Mouse (Mus musculus) brain, adult 2 months (tissue): ENCODE measurements around the gene St3gal5.

Source experiments
- DNase-seq: peaks from one replicate; pipeline ENCODE4 v3.0.0; 2011; ENCODE audit warnings: low read depth, low spot score

Gene St3gal5

DNA sequence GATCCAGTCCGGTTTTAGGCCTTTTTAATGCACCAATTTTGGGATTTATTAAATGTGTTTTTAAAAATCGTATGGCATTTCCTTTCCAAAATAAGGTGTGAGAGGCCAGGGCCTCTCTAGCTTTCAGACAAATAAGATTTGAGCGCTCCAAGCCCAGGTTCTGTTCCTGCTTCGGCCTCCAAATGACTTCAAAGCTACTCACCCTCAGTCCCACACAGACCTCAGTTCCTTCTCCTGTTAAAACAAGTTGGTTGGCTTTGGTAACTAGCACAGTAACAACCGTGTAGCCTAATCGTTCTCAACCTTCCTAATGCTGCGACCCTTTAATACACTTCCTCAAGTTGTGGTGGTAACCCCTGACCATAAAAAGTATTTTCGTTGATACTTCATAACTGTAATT lies 723 bp upstream of the St3gal5 start:
- no peak for DNase-seq

DNA sequence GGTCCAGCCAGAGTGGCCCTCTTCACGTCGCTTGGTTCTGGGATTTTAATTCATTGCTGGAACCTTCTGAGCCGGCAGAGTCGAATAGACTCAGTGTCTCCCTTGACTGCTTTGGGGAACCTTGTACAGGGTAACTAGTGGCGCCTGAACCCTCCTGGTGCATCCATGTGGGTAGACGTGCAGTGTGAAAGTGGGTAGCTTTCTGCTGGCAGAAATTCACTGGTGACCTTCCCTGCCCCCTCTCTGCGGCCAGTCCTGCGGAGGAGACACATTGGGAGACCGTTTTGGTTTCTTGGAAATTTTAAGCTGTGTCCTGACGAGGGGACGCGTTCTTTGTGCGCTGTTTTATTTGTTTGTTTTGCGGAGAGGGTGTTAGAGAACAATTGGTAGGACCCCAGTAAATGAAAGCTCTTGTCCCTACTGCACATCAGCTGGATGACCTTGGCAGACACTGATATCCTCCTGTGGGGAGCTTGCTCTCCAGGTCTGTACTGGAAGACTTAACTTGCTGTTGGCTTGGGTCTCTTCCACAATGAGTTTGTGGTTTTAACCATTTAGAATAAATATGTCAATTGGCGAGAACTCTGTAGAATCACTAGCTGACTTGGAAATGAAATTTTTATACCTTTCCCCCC lies 746 bp downstream of the St3gal5 start:
- no peak for DNase-seq

GRCm38 (mm10) chr6:72098691-72099090 lies 1.3 kb downstream of the St3gal5 start:
- DNase-seq: peak; percentile 93

- DNase-seq: no peak
These were observed 1.9 kb downstream of the St3gal5 start for GRCm38 (mm10) chr6:72099281-72099680.

DNA sequence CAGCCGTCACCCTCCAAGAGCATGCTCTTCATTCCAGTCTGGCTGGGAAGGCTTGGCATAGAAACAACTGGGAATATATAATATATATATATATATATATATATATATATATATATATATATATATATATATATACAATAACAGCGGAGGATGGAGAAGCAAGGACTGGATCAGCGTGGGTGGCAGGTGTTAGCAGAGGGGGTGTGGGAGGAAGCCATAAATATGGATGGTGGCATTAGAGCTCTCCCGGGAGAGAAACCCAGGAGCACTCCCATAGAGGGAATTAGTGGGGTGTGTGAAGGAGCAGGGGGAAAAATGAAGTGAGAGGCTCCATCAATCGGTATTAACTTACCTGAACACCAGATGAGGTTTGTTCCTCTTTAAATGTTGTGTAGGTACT lies 2.8 kb downstream of the St3gal5 start:
- DNase-seq: peak; percentile 80

- DNase-seq: no peak
These were observed 3.5 kb downstream of the St3gal5 start for GRCm38 (mm10) chr6:72100939-72101338.

- DNase-seq: no peak
These were observed 4.0 kb downstream of the St3gal5 start for GRCm38 (mm10) chr6:72101386-72101785.

DNA sequence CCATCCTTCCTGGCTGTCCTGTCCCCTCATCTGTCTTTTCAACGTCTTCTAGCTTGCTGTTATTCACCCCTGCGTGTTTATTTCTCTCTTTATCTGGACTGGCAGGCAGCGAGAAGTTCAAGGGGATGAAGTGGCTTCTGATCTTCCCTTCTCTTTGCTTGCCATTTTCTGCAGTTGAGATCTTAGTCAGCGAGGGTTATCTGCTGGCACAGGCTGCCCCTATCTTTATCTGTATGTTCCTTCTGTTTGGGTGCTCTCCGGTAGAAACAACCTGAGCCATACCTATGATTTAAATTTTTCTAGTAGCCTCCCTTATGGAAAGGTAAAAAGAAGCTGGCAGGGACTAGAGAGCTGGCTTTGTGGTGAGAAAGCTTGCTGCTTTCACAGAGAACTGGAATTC lies 4.7 kb downstream of the St3gal5 start:
- DNase-seq: no peak

GRCm38 (mm10) chr6:72104534-72104933 lies 7.1 kb downstream of the St3gal5 start:
- no peak for DNase-seq

- peak; percentile 75 for DNase-seq
These were observed 11.8 kb downstream of the St3gal5 start for GRCm38 (mm10) chr6:72108941-72109892.

- DNase-seq: no peak
These were observed 13.2 kb downstream of the St3gal5 start for GRCm38 (mm10) chr6:72110577-72110976.

DNA sequence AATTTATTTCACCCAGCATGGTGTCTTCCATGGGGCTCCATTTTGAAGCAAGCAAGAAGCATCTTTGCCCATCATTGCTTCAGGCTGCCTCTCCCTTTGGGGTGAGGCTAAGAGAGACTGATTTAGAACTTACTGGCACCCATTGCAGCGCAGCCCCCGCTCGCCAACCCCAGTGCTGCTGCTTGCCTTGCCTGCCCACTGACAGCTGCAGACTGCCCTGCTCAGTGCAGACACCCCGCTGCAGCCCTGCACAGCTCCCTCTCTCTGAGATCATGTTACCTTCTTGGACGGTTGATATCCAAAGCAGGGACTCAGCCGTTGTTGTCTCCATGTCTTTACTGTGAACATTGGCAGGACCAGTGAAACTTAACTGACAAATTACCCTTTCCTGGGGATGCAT lies 15.2 kb downstream of the St3gal5 start:
- DNase-seq: peak; percentile 79

GRCm38 (mm10) chr6:72113093-72113702 lies 15.8 kb downstream of the St3gal5 start:
- no peak for DNase-seq

- no peak for DNase-seq
These were observed 17.5 kb downstream of the St3gal5 start for GRCm38 (mm10) chr6:72114902-72115301.

DNA sequence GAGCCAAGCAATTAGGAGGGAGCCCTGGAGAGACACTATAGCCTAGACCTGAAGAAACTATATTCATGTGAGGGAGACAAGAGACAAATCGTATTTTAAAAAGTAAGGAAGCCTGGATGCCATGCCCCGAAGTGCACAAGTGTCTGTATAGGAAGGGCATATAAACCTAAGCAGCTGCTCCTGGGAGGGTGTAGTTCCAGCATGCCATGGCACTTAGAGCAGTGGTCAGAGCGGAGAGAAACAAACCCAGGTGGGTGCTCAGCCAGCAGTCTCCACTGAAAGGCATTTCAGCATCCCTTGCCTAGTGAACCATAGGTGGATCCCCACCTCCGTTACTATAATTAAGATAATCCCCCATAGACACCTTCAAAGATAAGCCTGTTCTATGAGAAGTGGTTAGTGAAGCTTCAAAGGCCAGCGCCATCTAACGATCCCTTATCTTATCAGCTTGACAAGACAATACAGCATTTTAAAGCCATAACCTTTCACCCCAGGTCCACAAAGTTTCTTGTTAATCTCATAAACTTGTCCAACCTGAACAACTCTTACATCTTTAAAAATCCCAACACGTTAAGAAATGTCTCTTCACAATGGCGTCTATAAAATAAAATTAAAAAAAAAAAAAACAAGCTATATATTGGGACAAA lies 20.1 kb downstream of the St3gal5 start:
- no peak for DNase-seq

GRCm38 (mm10) chr6:72119870-72120269 lies 22.5 kb downstream of the St3gal5 start:
- no peak for DNase-seq

GRCm38 (mm10) chr6:72121301-72121700 lies 23.9 kb downstream of the St3gal5 start:
- DNase-seq: peak; percentile 74

DNA sequence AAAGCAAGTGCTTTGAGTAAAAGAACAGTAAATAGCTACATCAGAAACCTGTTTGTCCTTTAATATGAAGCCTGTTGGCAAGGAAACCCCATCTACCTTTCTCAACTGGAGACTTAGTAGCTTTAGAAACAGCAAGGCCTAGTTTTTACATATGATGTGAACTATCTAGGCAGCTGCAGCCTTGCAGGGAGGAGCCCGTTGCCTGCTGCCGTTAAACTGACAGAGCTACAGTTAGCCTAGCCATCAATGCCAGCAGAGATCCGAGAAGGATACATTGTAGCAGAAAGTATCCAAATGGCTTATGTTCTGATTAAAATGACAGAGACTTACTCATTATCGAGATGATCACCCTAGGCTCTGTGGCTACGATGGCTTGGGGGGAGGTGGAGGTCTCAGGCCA lies 25.1 kb downstream of the St3gal5 start:
- no peak for DNase-seq

GRCm38 (mm10) chr6:72124315-72125103 lies 27.1 kb downstream of the St3gal5 start:
- no peak for DNase-seq

DNA sequence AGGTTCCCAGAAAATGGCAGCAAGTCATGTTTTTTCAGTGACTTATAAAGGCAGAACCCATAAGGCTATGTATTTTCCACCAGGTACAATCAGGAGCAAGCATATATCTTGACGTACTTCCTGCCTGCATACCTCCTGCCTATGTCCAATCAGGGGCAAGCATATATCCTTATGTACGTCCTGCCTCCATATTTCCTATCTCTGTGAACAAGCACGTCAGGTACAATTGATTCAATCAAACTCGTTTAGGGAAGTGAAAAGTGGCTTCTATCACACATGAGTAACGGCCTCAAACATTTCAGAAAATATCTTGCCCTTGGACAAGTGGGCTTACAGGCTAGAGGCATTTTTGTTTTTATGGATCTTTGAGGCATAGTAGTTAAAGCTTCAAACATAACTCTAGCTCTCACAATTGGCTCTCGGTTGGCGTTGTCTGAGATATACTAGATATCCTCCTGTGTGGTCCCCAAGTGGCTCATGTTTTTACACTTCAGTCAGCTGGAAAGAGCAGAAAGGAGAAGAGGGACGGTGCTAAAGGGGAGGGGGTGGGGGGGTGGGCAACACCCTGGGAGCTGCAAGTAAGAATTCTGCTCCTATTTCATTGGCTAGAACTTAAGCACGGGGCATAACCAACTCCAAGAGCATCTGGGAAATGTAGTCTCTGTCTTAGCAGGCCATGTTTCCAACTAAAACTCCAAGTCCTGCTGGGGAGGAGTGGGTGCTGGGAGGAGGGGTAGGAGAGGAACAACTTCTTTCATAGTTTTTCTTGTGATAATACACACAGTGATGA lies 28.9 kb downstream of the St3gal5 start:
- no peak for DNase-seq
